Mouse (Mus musculus): ENCODE data around the gene Acacb.

The Acacb gene

GRCm38 (mm10) chr5:114137481-114138276, 8.7 kb upstream of the Acacb start:
- no peak for DNase-seq

GRCm38 (mm10) chr5:114138277-114139164, 7.8 kb upstream of the Acacb start:
- no peak for DNase-seq

- DNase-seq: peak; percentile 50
Measured at GRCm38 (mm10) chr5:114139175-114139574, 7.2 kb upstream of the Acacb start.

- DNase-seq: no peak
Measured at GRCm38 (mm10) chr5:114147043-114147972, 973 bp downstream of the Acacb start.

- no peak for DNase-seq
Measured at GRCm38 (mm10) chr5:114152359-114153092, 6.2 kb downstream of the Acacb start.

- DNase-seq: no peak
Measured at GRCm38 (mm10) chr5:114153490-114153889, 7.2 kb downstream of the Acacb start.

GRCm38 (mm10) chr5:114154765-114155164, 8.4 kb downstream of the Acacb start:
- DNase-seq: no peak

- no peak for DNase-seq
Measured at GRCm38 (mm10) chr5:114155168-114155933, 9.0 kb downstream of the Acacb start.

GRCm38 (mm10) chr5:114157236-114157635, 10.9 kb downstream of the Acacb start:
- no peak for DNase-seq

- no peak for DNase-seq
Measured at GRCm38 (mm10) chr5:114161424-114161823, 15.1 kb downstream of the Acacb start.

- DNase-seq: no peak
Measured at GRCm38 (mm10) chr5:114162106-114162815, 15.9 kb downstream of the Acacb start.

GRCm38 (mm10) chr5:114163117-114163696, 16.9 kb downstream of the Acacb start:
- DNase-seq: peak; percentile 32

GRCm38 (mm10) chr5:114170345-114170744, 24.0 kb downstream of the Acacb start:
- DNase-seq: no peak

- no peak for DNase-seq
Measured at GRCm38 (mm10) chr5:114172936-114173335, 26.6 kb downstream of the Acacb start.

- no peak for DNase-seq
Measured at GRCm38 (mm10) chr5:114173458-114173857, 27.1 kb downstream of the Acacb start.

- no peak for DNase-seq
Measured at GRCm38 (mm10) chr5:114173877-114174581, 27.7 kb downstream of the Acacb start.

GRCm38 (mm10) chr5:114174639-114175038, 28.3 kb downstream of the Acacb start:
- no peak for DNase-seq

GRCm38 (mm10) chr5:114175596-114176171, 29.3 kb downstream of the Acacb start:
- DNase-seq: peak; percentile 60

Measured in right cerebral cortex, postnatal 25 days (tissue).